Mouse (Mus musculus) olfactory bulb, adult 2 months (tissue): Measurements from ENCODE around the gene Atp1b3. TPM values are rescaled to one million over a fixed set of nuclear protein-coding genes. Genes with fewer than 3 reads are reported as not detected.

Experiments used
- H3K27ac ChIP-seq: fragments of 200-500 bp; 2 replicates; pipeline ENCODE4 v1.5.1; 2012; ENCODE audit warnings: low read depth, low read length; ENCODE audit not compliant: insufficient read depth
- H3K4me1 ChIP-seq: fragments of 200-500 bp; 2 replicates; pipeline ENCODE4 v1.6.1; 2012; ENCODE audit warnings: low read length; ENCODE audit not compliant: control insufficient read depth, insufficient read depth
- H3K4me3 ChIP-seq: fragments of 200-500 bp; 2 replicates; pipeline ENCODE4 v1.5.1; 2012; ENCODE audit warnings: mild to moderate bottlenecking, low read depth, low read length, moderate library complexity; ENCODE audit not compliant: insufficient read depth
- CTCF ChIP-seq: fragments of 200-500 bp; IDR thresholded peaks from 2 replicates; pipeline ENCODE4 v1.5.1; 2012; ENCODE audit warnings: low read depth, mild to moderate bottlenecking, low read length, moderate library complexity; ENCODE audit not compliant: insufficient read depth
- POLR2A ChIP-seq: fragments of 200-500 bp; IDR thresholded peaks from 2 replicates; pipeline ENCODE4 v1.6.1; 2012; ENCODE audit warnings: mild to moderate bottlenecking, low read depth, low read length, moderate library complexity; ENCODE audit not compliant: insufficient read depth
- WGBS: fragments of 180-500 bp; shearing (Covaris S2); methylation state at CpG from one replicate; pipeline ENCODE4 v1.1.7; 2018; 5-methylcytosine and 5-hydroxymethylcytosine counted together
- polyA plus RNA-seq: library from polyadenylated mRNA; stranded (reverse); fragments of >200 nt; gene quantifications from 2 replicates; pipeline ENCODE4 v1.2.4, GENCODE M21; 2012; ENCODE audit warnings: low replicate concordance; ENCODE audit not compliant: missing spikeins, insufficient read depth, insufficient read length

The Atp1b3 gene
- polyA plus RNA-seq, 1 experiment = not detected

- TF ChIP-seq POLR2A (no peak), CTCF (no peak)
- 44% methylated on average over 3 of the region's 3 CpGs for WGBS
Observed at GRCm38 (mm10) chr9:96308816-96309215, 55.4 kb downstream of the Atp1b3 start.

GRCm38 (mm10) chr9:96299324-96300008 is 64.8 kb downstream of the Atp1b3 start:
- Histone ChIP-seq H3K27ac (no peak overlapping the region), H3K4me3 (no peak overlapping the region), H3K4me1 (no peaks in the 10 kb centered on the region)
- WGBS = 96% methylated on average over 3 of the region's 3 CpGs
- TF ChIP-seq CTCF = no peak
- TF ChIP-seq POLR2A = no peak

More at GRCm38 (mm10) chr9:96308816-96309215, 55.4 kb downstream of the Atp1b3 start:
- Histone ChIP-seq H3K27ac (no peak overlapping the region), H3K4me3 (no peak overlapping the region), H3K4me1 (no peaks in the 10 kb centered on the region)

DNA sequence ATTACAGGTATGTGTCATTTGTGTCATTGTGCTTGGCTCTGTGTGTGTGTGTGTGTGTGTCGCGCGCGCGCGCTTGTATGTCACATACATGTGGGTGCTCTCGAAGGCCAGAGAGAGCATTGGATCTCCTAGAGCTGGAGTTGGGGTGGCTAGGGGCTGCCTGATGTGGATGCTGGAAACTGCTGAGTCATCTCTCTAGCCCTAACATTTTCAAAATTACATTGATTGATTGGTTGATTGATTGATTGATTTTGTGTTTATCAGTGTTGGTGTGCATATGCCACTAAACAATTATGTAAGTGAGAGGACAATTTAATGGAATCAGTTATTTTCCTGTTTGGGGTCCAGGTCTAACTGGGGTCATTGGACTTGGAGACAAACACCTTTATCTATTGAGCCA is 72.1 kb downstream of the Atp1b3 start:
- WGBS = 98% methylated on average over 7 of the region's 7 CpGs
- TF ChIP-seq CTCF = no peak
- no peaks in the 10 kb centered on the region for H3K4me1 ChIP-seq
- H3K4me3 ChIP-seq = no peak overlapping the region
- H3K27ac ChIP-seq = no peak overlapping the region

DNA sequence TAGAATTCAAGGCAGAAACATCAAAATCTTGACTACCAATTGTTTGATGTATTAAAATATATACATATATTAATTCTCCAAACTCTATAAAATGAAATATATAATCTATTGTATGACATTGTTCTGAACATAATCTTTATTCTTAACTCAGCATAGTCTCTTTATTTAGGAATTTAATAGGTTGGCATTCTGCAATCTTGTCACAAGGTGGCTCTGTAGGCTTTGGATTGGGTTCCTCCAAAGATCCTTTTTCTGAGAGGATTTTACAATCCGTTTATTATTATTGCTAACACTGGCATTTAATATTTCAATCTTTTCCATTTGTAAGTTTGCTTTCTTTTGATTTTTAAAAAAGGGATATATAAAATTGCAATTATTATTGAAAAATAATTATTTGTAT is 79.3 kb downstream of the Atp1b3 start:
- Histone ChIP-seq H3K4me3 (no peak overlapping the region), H3K27ac (no peak overlapping the region), H3K4me1 (0 out of 2 replicates have a peak, but pooled peaks cover 3% of the 10 kb centered on the region)
- no peak for TF ChIP-seq POLR2A
- TF ChIP-seq CTCF = no peak
- WGBS = 9% methylated on average over 1 of the region's 1 CpGs

Other genes starting within 250 kb of the Atp1b3 start
- gene Gk5, start 245.1 kb downstream of the Atp1b3 start, polyA plus RNA-seq = not detected in 2 replicates
- gene Tfdp2, start 168.2 kb downstream of the Atp1b3 start, polyA plus RNA-seq = 279 TPM in 1 of 2 replicates, not detected in the other
- not detected in 2 replicates for gene Rnf7, start 114.2 kb upstream of the Atp1b3 start, polyA plus RNA-seq
- gene Gm28729, start 160.8 kb upstream of the Atp1b3 start, polyA plus RNA-seq = not detected in 2 replicates